Mouse (Mus musculus) kidney, adult 2 months (tissue): ENCODE measurements around the gene Epn3. TPM values are rescaled to one million over a fixed set of nuclear protein-coding genes. Genes with fewer than 3 reads are reported as not detected.

Source experiments
- DNase-seq: peaks from one replicate; pipeline ENCODE4 v3.0.0; 2021
- H3K27ac ChIP-seq: fragments of 200-500 bp; 2 replicates; pipeline ENCODE4 v1.5.1; 2012; ENCODE audit warnings: low read depth, low read length, control low read depth, inconsistent platforms; ENCODE audit not compliant: insufficient read depth
- H3K27me3 ChIP-seq: fragments of 200-500 bp; replicated peaks from 2 replicates; pipeline ENCODE4 v1.6.1; 2012; ENCODE audit warnings: mild to moderate bottlenecking, moderate library complexity, low read length, inconsistent platforms; ENCODE audit not compliant: control insufficient read depth, insufficient read depth
- H3K36me3 ChIP-seq: fragments of 200-500 bp; 2 replicates; pipeline ENCODE4 v1.6.1; 2012; ENCODE audit warnings: mild to moderate bottlenecking, moderate library complexity, low read length, inconsistent platforms; ENCODE audit not compliant: control insufficient read depth, insufficient read depth
- H3K4me1 ChIP-seq: fragments of 200-500 bp; 2 replicates; pipeline ENCODE4 v1.6.1; 2011; ENCODE audit warnings: low read length; ENCODE audit not compliant: control insufficient read depth, insufficient read depth
- H3K4me3 ChIP-seq: fragments of 200-500 bp; 2 replicates; pipeline ENCODE4 v1.5.1; 2011; ENCODE audit warnings: mild to moderate bottlenecking, low read depth, low read length, control low read depth; ENCODE audit not compliant: insufficient read depth
- CTCF ChIP-seq: fragments of 200-500 bp; conservative IDR thresholded peaks from 2 replicates; pipeline ENCODE4 v1.5.1; 2011; ENCODE audit warnings: low read depth, mild to moderate bottlenecking, control low read depth, low read length, moderate library complexity, mixed read lengths; ENCODE audit not compliant: insufficient read depth, insufficient read length
- POLR2A ChIP-seq: fragments of 200-500 bp; IDR thresholded peaks from one replicate; pipeline ENCODE4 v1.6.1; 2011; ENCODE audit warnings: low read depth, low read length, control low read depth
- WGBS: fragments of 180-500 bp; shearing (Covaris S2); methylation state at CpG from one replicate; pipeline ENCODE4 v1.1.7; 2018; 5-methylcytosine and 5-hydroxymethylcytosine counted together
- polyA plus RNA-seq: library from polyadenylated mRNA; depleted of rRNA; stranded (reverse); fragments of >200 nt; gene quantifications from 2 replicates; pipeline ENCODE4 v1.2.3, GENCODE M21; 2012

Gene Epn3
- polyA plus RNA-seq, 1 experiment = 36.4 TPM

GRCm38 (mm10) chr11:94456347-94456746 lies 43.4 kb downstream of the Epn3 start:
- DNase-seq = no peak
- H3K36me3 ChIP-seq = no peaks in the 10 kb centered on the region
- no peak overlapping the region for H3K27ac ChIP-seq
- no peaks in the 10 kb centered on the region for H3K4me1 ChIP-seq
- TF ChIP-seq CTCF (no peak), POLR2A (no peak)
- no peaks in the 10 kb centered on the region for H3K27me3 ChIP-seq
- H3K4me3 ChIP-seq = no peak overlapping the region
- 90% methylated on average over 3 of the region's 3 CpGs for WGBS

- TF ChIP-seq CTCF = no peak
- TF ChIP-seq POLR2A = no peak
- Histone ChIP-seq H3K27ac (no peak overlapping the region), H3K27me3 (no peaks in the 10 kb centered on the region), H3K36me3 (no peaks in the 10 kb centered on the region), H3K4me1 (no peaks in the 10 kb centered on the region), H3K4me3 (no peak overlapping the region)
- whole genome bisulfite sequencing = 62% methylated on average over 10 of the region's 10 CpGs
- DNase-seq = no peak
These were observed 44.5 kb downstream of the Epn3 start for GRCm38 (mm10) chr11:94455161-94455820.

- H3K4me1 ChIP-seq = no peaks in the 10 kb centered on the region
- no peaks in the 10 kb centered on the region for H3K36me3 ChIP-seq
- TF ChIP-seq CTCF = no peak
- no peak for TF ChIP-seq POLR2A
- no peak overlapping the region for H3K27ac ChIP-seq
- no peak overlapping the region for H3K4me3 ChIP-seq
- no peak for DNase-seq
- WGBS = 75% methylated on average over 5 of the region's 5 CpGs
- no peaks in the 10 kb centered on the region for H3K27me3 ChIP-seq
These were observed 45.0 kb downstream of the Epn3 start for GRCm38 (mm10) chr11:94454756-94455155.

- no peak for TF ChIP-seq CTCF
- no peak for TF ChIP-seq POLR2A
- Histone ChIP-seq H3K4me3 (no peak overlapping the region), H3K27ac (no peak overlapping the region), H3K36me3 (no peaks in the 10 kb centered on the region), H3K27me3 (no peaks in the 10 kb centered on the region), H3K4me1 (no peaks in the 10 kb centered on the region)
- DNase-seq = no peak
- 75% methylated on average over 12 of the region's 12 CpGs for WGBS
These were observed 48.5 kb downstream of the Epn3 start for GRCm38 (mm10) chr11:94451091-94451773.

- Histone ChIP-seq H3K27ac (no peak overlapping the region), H3K4me1 (no peaks in the 10 kb centered on the region), H3K4me3 (no peak overlapping the region), H3K36me3 (no peaks in the 10 kb centered on the region), H3K27me3 (no peaks in the 10 kb centered on the region)
- TF ChIP-seq CTCF (no peak), POLR2A (no peak)
- no peak for DNase-seq
- WGBS = 78% methylated on average over 5 of the region's 5 CpGs
These were observed 49.9 kb downstream of the Epn3 start for GRCm38 (mm10) chr11:94449886-94450285.

- Histone ChIP-seq H3K27me3 (no peaks in the 10 kb centered on the region), H3K4me3 (no peak overlapping the region), H3K27ac (no peak overlapping the region), H3K4me1 (peaks cover 2% of the 10 kb centered on the region; the same call in 1 of the 2 replicates), H3K36me3 (no peaks in the 10 kb centered on the region)
- no peak for TF ChIP-seq POLR2A
- TF ChIP-seq CTCF = no peak
- DNase-seq = no peak
- 86% methylated on average over 8 of the region's 8 CpGs for WGBS
These were observed 50.5 kb downstream of the Epn3 start for GRCm38 (mm10) chr11:94449239-94449638.

- DNase-seq = no peak
- no peak overlapping the region for H3K27ac ChIP-seq
- H3K36me3 ChIP-seq = no peaks in the 10 kb centered on the region
- peaks cover 2% of the 10 kb centered on the region; the same call in 1 of the 2 replicates for H3K4me1 ChIP-seq
- TF ChIP-seq CTCF = no peak
- TF ChIP-seq POLR2A = no peak
- WGBS = 70% methylated on average over 3 of the region's 3 CpGs
- no peaks in the 10 kb centered on the region for H3K27me3 ChIP-seq
- H3K4me3 ChIP-seq = no peak overlapping the region
These were observed 52.8 kb downstream of the Epn3 start for GRCm38 (mm10) chr11:94447017-94447416.
